Mouse (Mus musculus) heart, adult 2 months (tissue): ENCODE measurements around the gene Zfp969.
"Not testable (repeated sequence)": the region's sequence is repeated elsewhere in the genome, so short reads cannot be mapped to it uniquely, and the experiment has no call there.

Source experiments
- CTCF ChIP-seq: fragments of 200-600 bp; IDR thresholded peaks from 2 replicates; pipeline ENCODE4 v1.8.1; 2022; ENCODE audit warnings: antibody characterized with exemption, mild to moderate bottlenecking, moderate library complexity
- EP300 ChIP-seq: fragments of 200-500 bp; IDR thresholded peaks from 2 replicates; pipeline ENCODE4 v1.6.1; 2011; ENCODE audit warnings: low read depth, low read length, control low read depth; ENCODE audit not compliant: insufficient read depth
- POLR2A ChIP-seq: fragments of 200-500 bp; IDR thresholded peaks from 2 replicates; pipeline ENCODE4 v1.6.1; 2011; ENCODE audit warnings: mild to moderate bottlenecking, low read depth, low read length, control low read depth; ENCODE audit not compliant: insufficient read depth

DNA sequence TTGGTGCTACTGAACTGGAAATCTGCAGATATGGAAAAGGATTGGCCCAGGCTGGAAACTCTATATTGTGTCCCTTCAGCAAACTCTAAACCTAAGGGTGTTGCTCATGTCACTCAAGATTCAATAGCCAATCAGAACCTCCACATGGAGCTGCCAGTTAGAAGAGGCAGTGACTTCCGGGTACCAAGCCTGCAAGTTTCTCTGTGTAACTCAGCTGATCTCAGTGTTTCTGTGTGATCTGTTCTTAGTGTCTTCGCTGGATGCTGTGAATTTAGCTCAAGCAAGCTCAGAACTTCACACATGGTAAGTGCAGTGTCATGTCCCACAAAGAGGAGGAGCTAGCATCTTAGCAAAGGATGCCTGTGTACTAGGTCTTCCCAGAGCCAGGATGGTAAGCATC lies 37.8 kb upstream of the Zfp969 start, which contains the start of gene Gm2007:
- not testable (repeated sequence) for TF ChIP-seq EP300, CTCF, POLR2A
